In the genomic region with DNA sequence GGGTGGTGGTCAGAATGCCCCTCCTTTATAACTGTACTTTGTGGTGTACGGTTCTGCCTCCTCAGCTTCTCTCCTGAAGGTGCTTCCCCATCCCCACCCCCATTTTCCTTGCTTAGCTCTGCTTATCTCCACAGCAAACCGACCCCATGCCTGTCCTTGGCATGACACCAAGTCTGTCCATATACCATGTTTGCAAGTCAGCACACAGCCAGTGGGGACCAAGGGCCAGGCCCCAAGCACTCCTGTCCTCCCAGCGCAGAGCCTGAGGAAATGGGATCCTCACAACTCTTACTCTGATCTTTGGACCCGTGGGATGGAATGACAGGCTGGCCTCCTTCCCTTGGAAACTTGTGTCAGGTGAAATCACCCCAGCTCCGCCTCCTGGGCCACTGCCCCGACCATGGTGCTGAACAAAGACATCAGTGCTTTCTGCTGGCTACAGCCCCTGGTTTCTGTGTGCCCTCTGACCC, we compare ENCODE assay signal across 17 mouse cellular contexts. TPM values are rescaled to one million over a fixed set of nuclear protein-coding genes. Genes with fewer than 3 reads are reported as not detected.
A peak's percentile ranks its signal among the peaks of the same experiment; 100 is the strongest.
DNase-seq lines count a peak whose midpoint lies in the region; ATAC-seq and TF ChIP-seq lines count a peak whose summit lies in the region.
"Had no signal": no experiment of that assay in that cellular context is flagged by ENCODE, and none has a peak within 500 bp of the region (broad histone marks: within the 10 kb centered on the region; RNA-seq: fewer than 3 reads in every experiment).

No protein-coding gene starts in this region.

- WGBS in stomach, embryonic 15.5 days = 57% methylated on average over 6 of the region's 6 CpGs
- WGBS in stomach, postnatal 0 days = 54% methylated on average over 6 of the region's 6 CpGs
- WGBS in liver, embryonic 11.5 days = 59% methylated on average over 6 of the region's 6 CpGs
- 79% methylated on average over 6 of the region's 6 CpGs for WGBS in forebrain, embryonic 11.5 days

- no peaks in the 10 kb centered on the region for H3K9me3 ChIP-seq in stomach, embryonic 15.5 days
- no peaks in the 10 kb centered on the region for H3K9me3 ChIP-seq in stomach, postnatal 0 days (ENCODE audit: control insufficient read depth, low read length)
- no peaks in the 10 kb centered on the region for H3K9me3 ChIP-seq in liver, embryonic 11.5 days (ENCODE audit: control insufficient read depth, low read length)
- no peaks in the 10 kb centered on the region for H3K9me3 ChIP-seq in forebrain, embryonic 11.5 days (ENCODE audit: control insufficient read depth, low read length)
- H3K9me3 ChIP-seq: embryonic facial prominence, embryonic 12.5 days; forebrain, embryonic 15.5 days; megakaryocyte, embryonic 14.5 days had no signal

- peaks cover 3% of the 10 kb centered on the region; the same call in 1 of the 2 replicates for H3K4me1 ChIP-seq in stomach, embryonic 15.5 days
- no peaks in the 10 kb centered on the region for H3K4me1 ChIP-seq in stomach, postnatal 0 days (replicated peaks; ENCODE audit: control insufficient read depth, insufficient read depth)
- peaks cover 41% of the 10 kb centered on the region for H3K4me1 ChIP-seq in liver, embryonic 11.5 days (replicated peaks; ENCODE audit: control insufficient read depth, insufficient read depth, low read length)
- no peaks in the 10 kb centered on the region for H3K4me1 ChIP-seq in forebrain, embryonic 11.5 days (replicated peaks; ENCODE audit: control insufficient read depth, insufficient read depth, low read length)
- H3K4me1 ChIP-seq: embryonic facial prominence, embryonic 12.5 days had no signal

- ATAC-seq in stomach, embryonic 15.5 days (ENCODE audit: insufficient read depth, low FRiP score, low read depth) = 0 out of 2 replicates have a peak, but pooled peaks have one; percentile 12
- no peak for ATAC-seq in stomach, postnatal 0 days (ENCODE audit: low FRiP score, low TSS enrichment)
- ATAC-seq in liver, embryonic 11.5 days (replicated peaks; ENCODE audit: low FRiP score) = no peak
- ATAC-seq in forebrain, embryonic 11.5 days (replicated peaks; ENCODE audit: low FRiP score) = no peak
- ATAC-seq: forebrain, embryonic 15.5 days; hindbrain, postnatal 0 days had no signal

- TF ChIP-seq EP300 in stomach, postnatal 0 days (optimal IDR thresholded peaks at IDR 0.05) = no peak

- H3K4me3 ChIP-seq in stomach, embryonic 15.5 days (replicated peaks) = no peak overlapping the region
- H3K4me3 ChIP-seq in stomach, postnatal 0 days (ENCODE audit: low read depth, low read length) = no peak overlapping the region
- H3K4me3 ChIP-seq in liver, embryonic 11.5 days (ENCODE audit: low read depth, low read length) = no peak overlapping the region
- H3K4me3 ChIP-seq in forebrain, embryonic 11.5 days (ENCODE audit: low read depth, low read length) = no peak overlapping the region
- H3K4me3 ChIP-seq: embryonic facial prominence, embryonic 12.5 days; forebrain, embryonic 15.5 days; myocyte had no signal

- no peak overlapping the region for H3K4me2 ChIP-seq in stomach, embryonic 15.5 days
- H3K4me2 ChIP-seq in stomach, postnatal 0 days (replicated peaks; ENCODE audit: low read depth) = no peak overlapping the region
- no peak overlapping the region for H3K4me2 ChIP-seq in liver, embryonic 11.5 days
- no peak overlapping the region for H3K4me2 ChIP-seq in forebrain, embryonic 11.5 days (ENCODE audit: low read depth, low read length, severe bottlenecking)
- H3K4me2 ChIP-seq: embryonic facial prominence, embryonic 12.5 days; forebrain, embryonic 15.5 days; heart, embryonic 11.5 days had no signal

- peak; percentile 51 for DNase-seq in gastrocnemius, adult 18-20 months (ENCODE audit: low spot score)
- no peak for DNase-seq in gastrocnemius, postnatal 10 days
- no peak for DNase-seq in stomach, postnatal 0 days (ENCODE audit: low spot score)
- no peak for DNase-seq in liver, embryonic 11.5 days (ENCODE audit: low spot score)
- DNase-seq in retina, embryonic 14.5 days (ENCODE audit: low spot score) = no peak
- DNase-seq in forebrain, embryonic 11.5 days (ENCODE audit: low spot score) = no peak
- no peak for DNase-seq in layer of hippocampus, adult 8-10 months (ENCODE audit: low spot score in 2 of 2)
- DNase-seq: adrenal gland, postnatal 10 days had no signal

- H3K36me3 ChIP-seq in stomach, embryonic 15.5 days = peaks cover 37% of the 10 kb centered on the region
- peaks cover 21% of the 10 kb centered on the region for H3K36me3 ChIP-seq in stomach, postnatal 0 days (ENCODE audit: control insufficient read depth, insufficient read depth, low read length)
- H3K36me3 ChIP-seq in liver, embryonic 11.5 days (ENCODE audit: control insufficient read depth, insufficient read depth, low read length) = peaks cover 34% of the 10 kb centered on the region
- peaks cover 7% of the 10 kb centered on the region for H3K36me3 ChIP-seq in forebrain, embryonic 11.5 days (ENCODE audit: control insufficient read depth, insufficient read depth, low read length)

- no peak for TF ChIP-seq CTCF in stomach, postnatal 0 days (IDR thresholded peaks at IDR 0.05; ENCODE audit: low read depth)

- H3K27ac ChIP-seq in stomach, embryonic 15.5 days = no peak overlapping the region
- no peak overlapping the region for H3K27ac ChIP-seq in stomach, postnatal 0 days (replicated peaks)
- peak overlapping the region; percentile 73; the same call in 1 of the 2 replicates for H3K27ac ChIP-seq in liver, embryonic 11.5 days (ENCODE audit: low read depth, low read length)
- no peak overlapping the region for H3K27ac ChIP-seq in forebrain, embryonic 11.5 days (ENCODE audit: low read depth, low read length)
- H3K27ac ChIP-seq: embryonic facial prominence, embryonic 12.5 days; forebrain, embryonic 15.5 days; hindbrain, postnatal 0 days had no signal

- no peaks in the 10 kb centered on the region for H3K27me3 ChIP-seq in stomach, embryonic 15.5 days (replicated peaks)
- H3K27me3 ChIP-seq in stomach, postnatal 0 days (ENCODE audit: control insufficient read depth, insufficient read depth, low read length) = no peaks in the 10 kb centered on the region
- no peaks in the 10 kb centered on the region for H3K27me3 ChIP-seq in liver, embryonic 11.5 days (replicated peaks; ENCODE audit: control insufficient read depth, insufficient read depth, low read length)
- no peaks in the 10 kb centered on the region for H3K27me3 ChIP-seq in forebrain, embryonic 11.5 days (ENCODE audit: control insufficient read depth, insufficient read depth, low read length)
- H3K27me3 ChIP-seq: embryonic facial prominence, embryonic 12.5 days; forebrain, embryonic 15.5 days; megakaryocyte, embryonic 14.5 days had no signal

- H3K9ac ChIP-seq in stomach, embryonic 15.5 days = no peak overlapping the region
- no peak overlapping the region for H3K9ac ChIP-seq in stomach, postnatal 0 days (ENCODE audit: low read length)
- H3K9ac ChIP-seq in liver, embryonic 11.5 days (ENCODE audit: low read depth, low read length) = peak overlapping the region; percentile 52
- no peak overlapping the region for H3K9ac ChIP-seq in forebrain, embryonic 11.5 days (ENCODE audit: low read length)
- H3K9ac ChIP-seq: embryonic facial prominence, embryonic 12.5 days; forebrain, embryonic 15.5 days had no signal

RNA-seq across cellular contexts. Expression of gene Ly6g5c, which starts 4.8 kb away (rescaled TPM):
- total RNA-seq in gastrocnemius, adult 18-20 months (2021) = not detected
- not detected for total RNA-seq in gastrocnemius, postnatal 10 days (2021)
- not detected in 2 replicates for polyA plus RNA-seq in stomach, embryonic 15.5 days (2015; fragmentation: Nextera tagmentation; extraction: Ambion mirVana)
- not detected in 2 replicates for polyA plus RNA-seq in stomach, postnatal 0 days (2015; fragmentation: Nextera tagmentation; extraction: Ambion mirVana)
- not detected in 2 replicates for polyA plus RNA-seq in liver, embryonic 11.5 days (2014; fragmentation: Nextera tagmentation; extraction: Ambion mirVana)
- not detected in 2 replicates for polyA plus RNA-seq in forebrain, embryonic 11.5 days (2014; fragmentation: Nextera tagmentation; extraction: Ambion mirVana)
- not detected for total RNA-seq in layer of hippocampus, adult 8-10 months (2022)
- total RNA-seq: adrenal gland, postnatal 10 days; hindbrain, postnatal 0 days had no signal
- polyA plus RNA-seq: embryonic facial prominence, embryonic 12.5 days; forebrain, embryonic 15.5 days; heart, embryonic 11.5 days; hindbrain, postnatal 0 days; liver, embryonic 14.5 days; myocyte; urinary bladder, adult 2 months had no signal

RNA-seq across cellular contexts. Expression of gene Ly6g5b, which starts 12.0 kb away (rescaled TPM):
- not detected for total RNA-seq in gastrocnemius, adult 18-20 months (2021)
- under 1 TPM in 1 of 2 experiments, not detected in 1; 0.34 TPM for total RNA-seq in gastrocnemius, postnatal 10 days (2021)
- 0.69 and 0.85 TPM in 2 replicates for polyA plus RNA-seq in stomach, embryonic 15.5 days (2015; fragmentation: Nextera tagmentation; extraction: Ambion mirVana)
- polyA plus RNA-seq in stomach, postnatal 0 days (2015; fragmentation: Nextera tagmentation; extraction: Ambion mirVana) = 0.18 and 0.27 TPM in 2 replicates
- 0.69 and 0.89 TPM in 2 replicates for polyA plus RNA-seq in liver, embryonic 11.5 days (2014; fragmentation: Nextera tagmentation; extraction: Ambion mirVana)
- polyA plus RNA-seq in forebrain, embryonic 11.5 days (2014; fragmentation: Nextera tagmentation; extraction: Ambion mirVana) = 1.4 and 1.9 TPM in 2 replicates
- under 1 TPM; 0.27 to 0.83 (median 0.63) TPM for total RNA-seq in layer of hippocampus, adult 8-10 months (2022)

RNA-seq across cellular contexts. Expression of gene Abhd16a, which starts 14.2 kb away (rescaled TPM):
- 10 to 100 TPM; 85.3 to 87.7 TPM for total RNA-seq in gastrocnemius, adult 18-20 months (2021)
- total RNA-seq in gastrocnemius, postnatal 10 days (2021) = 10 to 100 TPM; 59.1 to 65.0 TPM
- 92.0 and 97.8 TPM in 2 replicates for polyA plus RNA-seq in stomach, embryonic 15.5 days (2015; fragmentation: Nextera tagmentation; extraction: Ambion mirVana)
- polyA plus RNA-seq in stomach, postnatal 0 days (2015; fragmentation: Nextera tagmentation; extraction: Ambion mirVana) = 74.2 and 75.0 TPM in 2 replicates
- 71.6 and 79.8 TPM in 2 replicates for polyA plus RNA-seq in liver, embryonic 11.5 days (2014; fragmentation: Nextera tagmentation; extraction: Ambion mirVana)
- 52.6 and 53.8 TPM in 2 replicates for polyA plus RNA-seq in forebrain, embryonic 11.5 days (2014; fragmentation: Nextera tagmentation; extraction: Ambion mirVana)
- 100 to 1,000 TPM in 3 of 4 experiments, 10 to 100 TPM in 1; 96.2 to 115 (median 106) TPM for total RNA-seq in layer of hippocampus, adult 8-10 months (2022)

RNA-seq across cellular contexts. Expression of gene Ly6g6f, which starts 17.8 kb away (rescaled TPM):
- not detected for total RNA-seq in gastrocnemius, adult 18-20 months (2021)
- under 1 TPM in 1 of 2 experiments, not detected in 1; 0.23 TPM for total RNA-seq in gastrocnemius, postnatal 10 days (2021)
- polyA plus RNA-seq in stomach, embryonic 15.5 days (2015; fragmentation: Nextera tagmentation; extraction: Ambion mirVana) = 0.15 and 0.41 TPM in 2 replicates
- polyA plus RNA-seq in stomach, postnatal 0 days (2015; fragmentation: Nextera tagmentation; extraction: Ambion mirVana) = 0.13 TPM in 1 of 2 replicates, not detected in the other
- 12.8 and 13.5 TPM in 2 replicates for polyA plus RNA-seq in liver, embryonic 11.5 days (2014; fragmentation: Nextera tagmentation; extraction: Ambion mirVana)
- polyA plus RNA-seq in forebrain, embryonic 11.5 days (2014; fragmentation: Nextera tagmentation; extraction: Ambion mirVana) = 0.72 and 0.88 TPM in 2 replicates
- 1 to 10 TPM in 1 of 4 experiments, under 1 TPM in 2, not detected in 1; 0.41 to 1.0 (median 0.89) TPM for total RNA-seq in layer of hippocampus, adult 8-10 months (2022)
- total RNA-seq: hindbrain, postnatal 0 days had no signal
- polyA plus RNA-seq: forebrain, embryonic 15.5 days; hindbrain, postnatal 0 days; myocyte had no signal

RNA-seq across cellular contexts. Expression of gene Gpank1, which starts 18.0 kb away (rescaled TPM):
- 1 to 10 TPM; 8.7 to 9.0 TPM for total RNA-seq in gastrocnemius, adult 18-20 months (2021)
- 1 to 10 TPM; 4.9 to 6.3 TPM for total RNA-seq in gastrocnemius, postnatal 10 days (2021)
- 17.4 and 19.1 TPM in 2 replicates for polyA plus RNA-seq in stomach, embryonic 15.5 days (2015; fragmentation: Nextera tagmentation; extraction: Ambion mirVana)
- 11.2 and 11.3 TPM in 2 replicates for polyA plus RNA-seq in stomach, postnatal 0 days (2015; fragmentation: Nextera tagmentation; extraction: Ambion mirVana)
- 23.7 and 25.2 TPM in 2 replicates for polyA plus RNA-seq in liver, embryonic 11.5 days (2014; fragmentation: Nextera tagmentation; extraction: Ambion mirVana)
- 29.5 and 33.7 TPM in 2 replicates for polyA plus RNA-seq in forebrain, embryonic 11.5 days (2014; fragmentation: Nextera tagmentation; extraction: Ambion mirVana)
- 10 to 100 TPM; 17.6 to 19.2 (median 18.0) TPM for total RNA-seq in layer of hippocampus, adult 8-10 months (2022)
